Mouse (Mus musculus) heart, postnatal 0 days (tissue): ENCODE data around the gene Map2. TPM values are rescaled to one million over a fixed set of nuclear protein-coding genes. Genes with fewer than 3 reads are reported as not detected.

Experiments
- ATAC-seq: fragments of 200-750 bp; cut with Nextera tagmentation; 2 replicates; pipeline ENCODE4 v1.8.0; 2017; ENCODE audit warnings: low read depth, moderate number of reproducible peaks, moderate library complexity; ENCODE audit not compliant: insufficient read depth
- DNase-seq: peaks from one replicate; pipeline ENCODE4 v3.0.0-alpha.2; 2016; ENCODE audit warnings: low spot score
- H3K27ac ChIP-seq: fragments of 300-500 bp; sonication (generic); 2 replicates; pipeline ENCODE4 v1.5.1; 2014; ENCODE audit warnings: low read depth, mild to moderate bottlenecking
- H3K27me3 ChIP-seq: fragments of 300-500 bp; sonication (generic); 2 replicates; pipeline ENCODE4 v1.6.1; 2014; ENCODE audit warnings: low read length, mixed read lengths; ENCODE audit not compliant: control insufficient read depth, insufficient read depth
- H3K36me3 ChIP-seq: fragments of 300-500 bp; sonication (generic); replicated peaks from 2 replicates; pipeline ENCODE4 v1.6.1; 2014; ENCODE audit warnings: low read length, mixed read lengths; ENCODE audit not compliant: control insufficient read depth, insufficient read depth
- H3K4me1 ChIP-seq: fragments of 300-500 bp; sonication (generic); 2 replicates; pipeline ENCODE4 v1.6.1; 2014; ENCODE audit warnings: antibody characterized with exemption; ENCODE audit not compliant: control insufficient read depth, insufficient read depth
- H3K4me2 ChIP-seq: fragments of 300-500 bp; sonication (generic); 2 replicates; pipeline ENCODE4 v1.6.1; 2014; ENCODE audit warnings: low read depth, mild to moderate bottlenecking, low read length, moderate library complexity
- H3K4me3 ChIP-seq: fragments of 300-500 bp; sonication (generic); 2 replicates; pipeline ENCODE4 v1.5.1; 2014; ENCODE audit warnings: low read depth, low read length
- H3K9ac ChIP-seq: fragments of 300-500 bp; sonication (generic); replicated peaks from 2 replicates; pipeline ENCODE4 v1.6.1; 2014; ENCODE audit warnings: low read depth, low read length, mixed read lengths
- H3K9me3 ChIP-seq: fragments of 300-500 bp; sonication (generic); replicated peaks from 2 replicates; pipeline ENCODE4 v1.6.1; 2016; ENCODE audit warnings: low read length; ENCODE audit not compliant: control insufficient read depth
- CTCF ChIP-seq: IDR thresholded peaks from 2 replicates; pipeline ENCODE4 v1.5.1; 2016; ENCODE audit warnings: antibody characterized with exemption, control low read depth, low read depth
- EP300 ChIP-seq: IDR thresholded peaks from 2 replicates; pipeline ENCODE4 v1.6.1; 2016; ENCODE audit warnings: antibody characterized with exemption, low read depth
- WGBS: fragments of 180-500 bp; shearing (Covaris S2); extraction: QIAGEN DNeasy Blood & Tissue Kit; methylation state at CpG from one replicate; pipeline ENCODE4 v1.1.7; 2014; 5-methylcytosine and 5-hydroxymethylcytosine counted together
- polyA plus RNA-seq: library from polyadenylated mRNA; unstranded; fragments of >200 nt; fragmentation: Nextera tagmentation; extraction: Ambion mirVana; gene quantifications from 2 replicates; pipeline ENCODE4 v1.2.1, GENCODE M21; 2015
- total RNA-seq: library from RNA; depleted of rRNA; stranded (reverse); fragments of >200 nt; gene quantifications from 2 replicates; pipeline ENCODE4 v1.2.3, GENCODE M21; 2014; ENCODE audit warnings: low replicate concordance

Map2 gene
- total and polyA plus RNA-seq, 2 experiments from 2014 or later, result 0.97 to 19.9 TPM

DNA sequence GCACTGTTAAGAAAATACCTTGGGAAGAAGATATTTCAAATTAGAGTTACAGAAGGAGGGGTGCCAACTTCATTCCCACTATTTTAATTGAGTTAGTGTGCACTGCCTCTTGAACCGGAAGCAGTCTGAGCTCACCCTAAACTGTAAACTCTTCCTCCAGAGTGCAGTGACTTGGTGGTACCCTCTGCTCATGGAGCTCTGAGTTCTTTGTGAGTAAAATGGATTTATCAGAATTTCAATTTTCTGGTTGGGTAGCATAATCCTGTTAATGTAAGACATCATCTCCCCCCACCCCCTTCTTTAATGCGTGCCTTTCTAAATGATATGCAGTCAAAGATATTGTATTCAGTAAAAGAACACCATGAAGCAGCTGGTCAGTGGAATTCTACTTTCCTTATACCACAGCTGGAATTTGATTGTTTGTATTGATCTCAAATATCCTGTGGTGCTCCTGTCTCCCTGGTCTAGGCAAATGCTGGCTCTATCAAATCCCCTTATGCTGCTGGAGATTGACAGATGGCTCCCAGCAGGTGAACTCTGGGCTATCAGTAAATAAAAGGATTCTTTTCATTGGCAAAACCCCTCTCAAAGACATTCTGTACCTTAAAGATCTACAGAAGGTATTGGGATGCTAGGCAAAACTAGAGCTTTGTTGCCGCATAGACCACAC is 174.2 kb downstream of the Map2 start:
- Histone ChIP-seq H3K27me3 (no peaks in the 10 kb centered on the region), H3K9ac (no peak overlapping the region), H3K4me1 (no peaks in the 10 kb centered on the region), H3K27ac (no peak overlapping the region), H3K4me3 (no peak overlapping the region), H3K36me3 (no peaks in the 10 kb centered on the region), H3K9me3 (no peaks in the 10 kb centered on the region), H3K4me2 (no peak overlapping the region)
- no peak for DNase-seq
- no peak for ATAC-seq
- 78% methylated on average over 3 of the region's 3 CpGs for WGBS
- TF ChIP-seq CTCF, result no peak
- TF ChIP-seq EP300, result no peak

DNA sequence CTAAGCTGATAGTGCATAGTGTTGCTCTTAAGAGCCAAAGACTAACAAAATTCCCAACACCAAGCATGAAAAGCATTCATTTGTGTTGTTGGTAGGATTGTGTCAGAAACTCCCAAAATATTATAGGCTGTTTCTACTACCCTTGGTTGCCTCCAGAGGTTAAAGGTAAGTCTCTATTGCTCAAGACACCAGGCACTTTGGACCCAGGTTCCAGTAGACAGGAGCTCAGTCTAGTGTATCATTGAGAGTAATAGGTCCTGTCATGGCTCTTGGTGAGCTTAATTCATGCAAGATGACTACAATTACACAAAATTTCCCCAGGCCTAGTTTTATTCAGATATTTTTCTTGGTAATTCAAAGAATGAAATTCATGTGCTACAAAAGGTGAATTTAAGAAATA is 176.3 kb downstream of the Map2 start:
- Histone ChIP-seq H3K9me3 (no peaks in the 10 kb centered on the region), H3K27ac (no peak overlapping the region), H3K9ac (no peak overlapping the region), H3K27me3 (no peaks in the 10 kb centered on the region), H3K4me2 (no peak overlapping the region), H3K36me3 (no peaks in the 10 kb centered on the region), H3K4me3 (no peak overlapping the region), H3K4me1 (no peaks in the 10 kb centered on the region)
- no peak for ATAC-seq
- DNase-seq, result no peak
- no peak for TF ChIP-seq CTCF
- TF ChIP-seq EP300, result no peak

DNA sequence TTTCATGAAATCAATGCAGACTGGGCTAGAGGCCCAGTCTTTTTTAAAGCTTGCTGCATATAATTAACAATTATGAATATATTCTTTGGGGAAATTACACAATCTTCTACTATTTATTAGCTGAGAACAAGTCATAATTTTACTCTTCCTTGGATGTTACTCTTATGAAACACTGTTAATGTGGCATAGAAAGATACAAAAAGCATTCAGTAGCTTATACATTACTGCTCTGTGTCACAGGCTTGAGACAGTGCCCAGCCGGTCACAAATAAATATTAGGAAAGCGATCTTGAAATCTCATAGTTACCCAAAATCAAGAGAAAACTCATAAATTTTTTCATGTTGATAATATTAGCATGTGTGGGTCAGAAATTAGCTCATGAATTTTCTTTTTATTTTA is 186.7 kb downstream of the Map2 start:
- Histone ChIP-seq H3K36me3 (no peaks in the 10 kb centered on the region), H3K4me2 (no peak overlapping the region), H3K4me1 (no peaks in the 10 kb centered on the region), H3K4me3 (no peak overlapping the region), H3K9me3 (no peaks in the 10 kb centered on the region), H3K27ac (no peak overlapping the region), H3K27me3 (no peaks in the 10 kb centered on the region), H3K9ac (no peak overlapping the region)
- DNase-seq (no peak), ATAC-seq (no peak)
- no peak for TF ChIP-seq EP300
- TF ChIP-seq CTCF, result no peak
- WGBS, result 83% methylated on average over 2 of the region's 2 CpGs

DNA sequence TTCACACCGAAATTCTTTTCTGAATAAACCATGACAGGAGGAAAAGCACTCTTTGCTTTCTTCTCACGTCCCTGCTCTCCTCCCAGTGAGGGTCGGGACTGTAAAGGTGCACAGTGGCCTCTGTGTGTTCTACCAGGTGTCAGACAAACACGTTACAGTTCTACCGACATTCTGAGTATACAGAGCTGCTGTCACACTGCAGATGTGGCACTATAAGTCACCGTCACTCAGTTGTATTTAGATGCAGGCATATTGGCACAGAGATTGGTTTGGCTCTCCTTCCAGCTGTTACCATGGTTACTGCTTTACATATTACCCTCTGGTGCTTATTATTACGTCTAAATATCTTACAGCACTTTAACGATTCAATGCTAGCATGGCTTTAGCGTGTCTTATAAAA is 188.2 kb downstream of the Map2 start:
- no peaks in the 10 kb centered on the region for H3K4me1 ChIP-seq
- no peak overlapping the region for H3K27ac ChIP-seq
- no peak for TF ChIP-seq CTCF
- no peak overlapping the region for H3K9ac ChIP-seq
- no peak for DNase-seq
- H3K4me3 ChIP-seq, result no peak overlapping the region
- H3K9me3 ChIP-seq, result no peaks in the 10 kb centered on the region
- WGBS, result 74% methylated on average over 9 of the region's 9 CpGs
- H3K36me3 ChIP-seq, result no peaks in the 10 kb centered on the region
- H3K4me2 ChIP-seq, result no peak overlapping the region
- no peaks in the 10 kb centered on the region for H3K27me3 ChIP-seq
- ATAC-seq, result no peak

- DNase-seq (no peak), ATAC-seq (no peak)
- H3K27me3 ChIP-seq, result no peaks in the 10 kb centered on the region
- no peaks in the 10 kb centered on the region for H3K9me3 ChIP-seq
- no peak overlapping the region for H3K27ac ChIP-seq
- no peaks in the 10 kb centered on the region for H3K4me1 ChIP-seq
- no peak overlapping the region for H3K4me3 ChIP-seq
- WGBS, result 83% methylated on average over 2 of the region's 2 CpGs
- no peak overlapping the region for H3K4me2 ChIP-seq
- no peaks in the 10 kb centered on the region for H3K36me3 ChIP-seq
- no peak for TF ChIP-seq CTCF
- no peak for TF ChIP-seq EP300
- no peak overlapping the region for H3K9ac ChIP-seq
These were observed 189.3 kb downstream of the Map2 start for GRCm38 (mm10) chr1:66364386-66364785.

- Histone ChIP-seq H3K4me1 (no peaks in the 10 kb centered on the region), H3K4me3 (no peak overlapping the region), H3K27ac (no peak overlapping the region), H3K9me3 (no peaks in the 10 kb centered on the region), H3K4me2 (no peak overlapping the region), H3K36me3 (no peaks in the 10 kb centered on the region), H3K9ac (no peak overlapping the region), H3K27me3 (no peaks in the 10 kb centered on the region)
- DNase-seq (no peak), ATAC-seq (no peak)
- WGBS, result 33% methylated on average over 4 of the region's 4 CpGs
- TF ChIP-seq CTCF (no peak), EP300 (no peak)
These were observed 190.5 kb downstream of the Map2 start for GRCm38 (mm10) chr1:66365600-66365999.
